Mouse (Mus musculus) MEL (cell line): ENCODE measurements at regions not wholly inside any gene's neighbourhood (a gene's known extent, or its start where the extent isn't known, plus 50 kb on each side); places are given as distances from the start of the nearest gene placed in this dataset.

ENCODE experiments used
- BHLHE40 ChIP-seq: IDR thresholded peaks from 2 replicates; pipeline ENCODE4 v1.6.1; 2012; ENCODE audit warnings: low read depth, mild to moderate bottlenecking, inconsistent platforms, low read length, improper control_type of control experiment, borderline replicate concordance
- CHD2 ChIP-seq: IDR thresholded peaks from 2 replicates; pipeline ENCODE4 v1.6.1; 2011; ENCODE audit warnings: low read length, improper control_type of control experiment
- CTCF ChIP-seq, 3 experiments: IDR thresholded peaks in 2 of 3; conservative IDR thresholded peaks in 1 of 3; 2 replicates each; pipeline ENCODE4 v1.5.1; 2011 to 2012; ENCODE audit warnings: low read length in 3 of 3, low read depth in 2 of 3, mild to moderate bottlenecking in 2 of 3, improper control_type of control experiment in 1 of 3, inconsistent platforms in 1 of 3, mixed read lengths in 1 of 3, moderate library complexity in 1 of 3; ENCODE audit not compliant: control insufficient read depth in 1 of 3, insufficient read depth in 1 of 3, poor library complexity in 1 of 3, severe bottlenecking in 1 of 3
- EP300 ChIP-seq, 2 experiments: IDR thresholded peaks; 2 replicates each; pipeline ENCODE4 v1.6.1; 2011; ENCODE audit warnings: improper control_type of control experiment in 2 of 2, low read length in 2 of 2, low read depth in 1 of 2, mild to moderate bottlenecking in 1 of 2
- GABPA ChIP-seq: IDR thresholded peaks from 2 replicates; pipeline ENCODE4 v1.6.1; 2012; ENCODE audit warnings: low read depth, mild to moderate bottlenecking, inconsistent platforms, low read length, improper control_type of control experiment, moderate library complexity
- MAZ ChIP-seq: IDR thresholded peaks from 2 replicates; pipeline ENCODE4 v1.6.1; 2012; ENCODE audit warnings: low read depth, mild to moderate bottlenecking, inconsistent platforms, low read length, improper control_type of control experiment
- MXI1 ChIP-seq: IDR thresholded peaks from 2 replicates; pipeline ENCODE4 v1.6.1; 2011; ENCODE audit warnings: mild to moderate bottlenecking, low read depth, low read length, improper control_type of control experiment
- POLR2A ChIP-seq, 2 experiments: IDR thresholded peaks; 2 replicates each; pipeline ENCODE4 v1.6.1; 2011 to 2012; ENCODE audit warnings: low read length in 2 of 2, mild to moderate bottlenecking in 2 of 2, control low read depth in 1 of 2, improper control_type of control experiment in 1 of 2, low read depth in 1 of 2, moderate library complexity in 1 of 2; ENCODE audit not compliant: control insufficient read depth in 1 of 2, insufficient read depth in 1 of 2, poor library complexity in 1 of 2
- POLR2AphosphoS2 ChIP-seq: IDR thresholded peaks from 2 replicates; pipeline ENCODE4 v1.6.1; 2011; ENCODE audit warnings: low read length, improper control_type of control experiment
- POLR2AphosphoS5 ChIP-seq: IDR thresholded peaks from 2 replicates; pipeline ENCODE4 v1.6.1; 2012; ENCODE audit warnings: low read depth, borderline replicate concordance, mild to moderate bottlenecking, inconsistent platforms, low read length, moderate library complexity, mixed read lengths
- RAD21 ChIP-seq: IDR thresholded peaks from 2 replicates; pipeline ENCODE4 v1.6.1; 2011; ENCODE audit warnings: mild to moderate bottlenecking, low read depth, low read length, improper control_type of control experiment
- USF2 ChIP-seq, 2 experiments: IDR thresholded peaks; 2 replicates each; pipeline ENCODE4 v1.6.1; 2011 to 2012; ENCODE audit warnings: improper control_type of control experiment in 2 of 2, low read length in 2 of 2, borderline replicate concordance in 1 of 2, inconsistent platforms in 1 of 2, low read depth in 1 of 2, mild to moderate bottlenecking in 1 of 2; ENCODE audit not compliant: insufficient read depth in 1 of 2

GRCm38 (mm10) chr3:118248768-118249167 lies 313.2 kb upstream of the Dpyd start:
- no peak for TF ChIP-seq POLR2A (IDR thresholded peaks at IDR 0.05; ENCODE audit: control insufficient read depth in 1 of 2, insufficient read depth in 1 of 2, low read depth in 1 of 2, low read length in 2 of 2, poor library complexity in 1 of 2)
- TF ChIP-seq BHLHE40, result no peak
- TF ChIP-seq MAZ, result no peak
- TF ChIP-seq POLR2AphosphoS2, result no peak
- TF ChIP-seq CTCF (IDR thresholded peaks at IDR 0.05 in 2 of 3, conservative IDR thresholded peaks at IDR 0.05 in 1 of 3; ENCODE audit: control insufficient read depth in 1 of 3, insufficient read depth in 1 of 3, low read depth in 2 of 3, low read length in 3 of 3, poor library complexity in 1 of 3, severe bottlenecking in 1 of 3), result no peak
- TF ChIP-seq MXI1, result no peak
- no peak for TF ChIP-seq GABPA
- no peak for TF ChIP-seq USF2 (IDR thresholded peaks at IDR 0.05; ENCODE audit: borderline replicate concordance in 1 of 2, insufficient read depth in 1 of 2, low read depth in 1 of 2, low read length in 2 of 2)
- TF ChIP-seq RAD21, result no peak
- TF ChIP-seq EP300 (IDR thresholded peaks at IDR 0.05; ENCODE audit: low read depth in 1 of 2, low read length in 2 of 2), result no peak
- TF ChIP-seq POLR2AphosphoS5, result no peak
- no peak for TF ChIP-seq CHD2
